Mouse (Mus musculus) MEL (cell line): Measurements from ENCODE around the gene Snx29. TPM values are rescaled to one million over a fixed set of nuclear protein-coding genes. Genes with fewer than 3 reads are reported as not detected.

ENCODE experiments used
- DNase-seq: peaks from one replicate; pipeline ENCODE4 v3.0.0; 2011; ENCODE audit warnings: low read depth, low spot score
- H3K27ac ChIP-seq: 2 replicates; pipeline ENCODE4 v1.5.1; 2012; ENCODE audit warnings: low read depth, mild to moderate bottlenecking, control low read depth, low read length, moderate library complexity; ENCODE audit not compliant: control insufficient read depth
- H3K27me3 ChIP-seq, 2 experiments: fragments of 150-350 bp in 1 of 2; sonication (generic) in 1 of 2; 2 replicates each; pipeline ENCODE4 v1.6.1; 2012; ENCODE audit warnings: low read length in 2 of 2, mild to moderate bottlenecking in 2 of 2, improper control_type of control experiment in 1 of 2, moderate library complexity in 1 of 2; ENCODE audit not compliant: insufficient read depth in 2 of 2, control insufficient read depth in 1 of 2
- H3K36me3 ChIP-seq, 2 experiments: 2 replicates each; pipeline ENCODE4 v1.6.1; 2012 to 2014; ENCODE audit warnings: low read length in 2 of 2, improper control_type of control experiment in 1 of 2, inconsistent platforms in 1 of 2, mild to moderate bottlenecking in 1 of 2; ENCODE audit not compliant: insufficient read depth in 2 of 2, control insufficient read depth in 1 of 2
- H3K4me1 ChIP-seq, 2 experiments: fragments of 150-350 bp in 1 of 2; sonication (generic) in 1 of 2; 2 replicates each; pipeline ENCODE4 v1.6.1; 2012; ENCODE audit warnings: low read length in 2 of 2, improper control_type of control experiment in 1 of 2, mild to moderate bottlenecking in 1 of 2; ENCODE audit not compliant: insufficient read depth in 2 of 2, control insufficient read depth in 1 of 2
- H3K4me3 ChIP-seq, 2 experiments: fragments of 150-350 bp in 1 of 2; sonication (generic) in 1 of 2; 2 replicates each; pipeline ENCODE4 v1.5.1; 2012; ENCODE audit warnings: low read depth in 2 of 2, low read length in 2 of 2, mild to moderate bottlenecking in 2 of 2, moderate library complexity in 2 of 2, control low read depth in 1 of 2, improper control_type of control experiment in 1 of 2; ENCODE audit not compliant: control insufficient read depth in 1 of 2, insufficient read depth in 1 of 2
- H3K79me2 ChIP-seq: 2 replicates; pipeline ENCODE4 v1.6.1; 2012; ENCODE audit warnings: mild to moderate bottlenecking, low read length, moderate library complexity; ENCODE audit not compliant: control insufficient read depth, poor library complexity, insufficient read depth
- H3K9ac ChIP-seq: 2 replicates; pipeline ENCODE4 v1.6.1; 2012; ENCODE audit warnings: low read depth, mild to moderate bottlenecking, control low read depth, low read length, moderate library complexity; ENCODE audit not compliant: control insufficient read depth, poor library complexity, severe bottlenecking
- H3K9me3 ChIP-seq: fragments of 150-350 bp; sonication (generic); replicated peaks from 2 replicates; pipeline ENCODE4 v1.6.1; 2012; ENCODE audit warnings: mild to moderate bottlenecking, low read length, improper control_type of control experiment, moderate library complexity; ENCODE audit not compliant: insufficient read depth
- CTCF ChIP-seq, 3 experiments: IDR thresholded peaks in 2 of 3; conservative IDR thresholded peaks in 1 of 3; 2 replicates each; pipeline ENCODE4 v1.5.1; 2011 to 2012; ENCODE audit warnings: low read length in 3 of 3, low read depth in 2 of 3, mild to moderate bottlenecking in 2 of 3, improper control_type of control experiment in 1 of 3, inconsistent platforms in 1 of 3, mixed read lengths in 1 of 3, moderate library complexity in 1 of 3; ENCODE audit not compliant: control insufficient read depth in 1 of 3, insufficient read depth in 1 of 3, poor library complexity in 1 of 3, severe bottlenecking in 1 of 3
- E2F4 ChIP-seq: IDR thresholded peaks from 2 replicates; pipeline ENCODE4 v1.6.1; 2011; ENCODE audit warnings: low read depth, low read length, improper control_type of control experiment, borderline replicate concordance
- ELF1 ChIP-seq: IDR thresholded peaks from 2 replicates; pipeline ENCODE4 v1.6.1; 2014; ENCODE audit warnings: low read depth, mild to moderate bottlenecking, inconsistent platforms, low read length, improper control_type of control experiment, moderate library complexity
- GATA1 ChIP-seq: IDR thresholded peaks from 2 replicates; pipeline ENCODE4 v1.6.1; 2011; ENCODE audit warnings: low read depth, low read length, improper control_type of control experiment
- HCFC1 ChIP-seq: IDR thresholded peaks from 2 replicates; pipeline ENCODE4 v1.6.1; 2012; ENCODE audit warnings: low read depth, mild to moderate bottlenecking, inconsistent platforms, low read length, improper control_type of control experiment, moderate library complexity
- KAT2A ChIP-seq: conservative IDR thresholded peaks from 2 replicates; pipeline ENCODE4 v1.6.1; 2012; ENCODE audit warnings: low read depth, low read length, improper control_type of control experiment, inconsistent platforms
- MAFK ChIP-seq: IDR thresholded peaks from 2 replicates; pipeline ENCODE4 v1.6.1; 2011; ENCODE audit warnings: low read depth, mild to moderate bottlenecking, low read length, improper control_type of control experiment, borderline replicate concordance
- MAX ChIP-seq: IDR thresholded peaks from 2 replicates; pipeline ENCODE4 v1.6.1; 2011; ENCODE audit warnings: low read length, improper control_type of control experiment
- MXI1 ChIP-seq: IDR thresholded peaks from 2 replicates; pipeline ENCODE4 v1.6.1; 2011; ENCODE audit warnings: mild to moderate bottlenecking, low read depth, low read length, improper control_type of control experiment
- MYB ChIP-seq: IDR thresholded peaks from 2 replicates; pipeline ENCODE4 v1.6.1; 2011; ENCODE audit warnings: mild to moderate bottlenecking, low read depth, low read length, improper control_type of control experiment
- NRF1 ChIP-seq: IDR thresholded peaks from 2 replicates; pipeline ENCODE4 v1.6.1; 2014; ENCODE audit warnings: low read depth, mild to moderate bottlenecking, inconsistent platforms, low read length, improper control_type of control experiment, moderate library complexity; ENCODE audit not compliant: poor library complexity, insufficient read depth, severe bottlenecking
- POLR2A ChIP-seq, 2 experiments: IDR thresholded peaks; 2 replicates each; pipeline ENCODE4 v1.6.1; 2011 to 2012; ENCODE audit warnings: low read length in 2 of 2, mild to moderate bottlenecking in 2 of 2, control low read depth in 1 of 2, improper control_type of control experiment in 1 of 2, low read depth in 1 of 2, moderate library complexity in 1 of 2; ENCODE audit not compliant: control insufficient read depth in 1 of 2, insufficient read depth in 1 of 2, poor library complexity in 1 of 2
- RAD21 ChIP-seq: IDR thresholded peaks from 2 replicates; pipeline ENCODE4 v1.6.1; 2011; ENCODE audit warnings: mild to moderate bottlenecking, low read depth, low read length, improper control_type of control experiment
- SIN3A ChIP-seq: IDR thresholded peaks from 2 replicates; pipeline ENCODE4 v1.6.1; 2012; ENCODE audit warnings: low read length, improper control_type of control experiment, inconsistent platforms
- TAL1 ChIP-seq: IDR thresholded peaks from 2 replicates; pipeline ENCODE4 v1.6.1; 2012; ENCODE audit warnings: mild to moderate bottlenecking, inconsistent platforms, low read length, moderate library complexity, mixed read lengths
- UBTF ChIP-seq: IDR thresholded peaks from 2 replicates; pipeline ENCODE4 v1.6.1; 2012; ENCODE audit warnings: low read depth, mild to moderate bottlenecking, inconsistent platforms, low read length, improper control_type of control experiment, moderate library complexity, borderline replicate concordance; ENCODE audit not compliant: insufficient read depth
- USF1 ChIP-seq: IDR thresholded peaks from 2 replicates; pipeline ENCODE4 v1.6.1; 2014; ENCODE audit warnings: low read depth, mild to moderate bottlenecking, inconsistent platforms, low read length, improper control_type of control experiment, moderate library complexity
- ZC3H11A ChIP-seq: IDR thresholded peaks from 2 replicates; pipeline ENCODE4 v1.6.1; 2012; ENCODE audit warnings: low read depth, mild to moderate bottlenecking, inconsistent platforms, low read length, improper control_type of control experiment
- ZMIZ1 ChIP-seq: IDR thresholded peaks from 2 replicates; pipeline ENCODE4 v1.6.1; 2012; ENCODE audit warnings: low read depth, mild to moderate bottlenecking, inconsistent platforms, low read length, improper control_type of control experiment, moderate library complexity
- polyA plus RNA-seq, 2 experiments: library from polyadenylated mRNA; stranded (reverse) in 1 of 2; unstranded in 1 of 2; fragments of >175 nt in 1 of 2; fragments of >200 nt in 1 of 2; gene quantifications; 2 replicates each; pipeline versions ENCODE4 v1.2.1 to v1.2.4; 2012; ENCODE audit warnings: low replicate concordance in 2 of 2, low read depth in 1 of 2; ENCODE audit not compliant: insufficient read length in 2 of 2, insufficient read depth in 1 of 2, missing spikeins in 1 of 2
- total RNA-seq: library from RNA; depleted of rRNA; stranded (reverse); fragments of 300-350 nt; gene quantifications from 2 replicates; pipeline ENCODE4 v1.2.3, GENCODE M21; 2012

The Snx29 gene
- total and polyA plus RNA-seq, 3 experiments, result 0.72 to 0.73 TPM; not detected in 1

DNA sequence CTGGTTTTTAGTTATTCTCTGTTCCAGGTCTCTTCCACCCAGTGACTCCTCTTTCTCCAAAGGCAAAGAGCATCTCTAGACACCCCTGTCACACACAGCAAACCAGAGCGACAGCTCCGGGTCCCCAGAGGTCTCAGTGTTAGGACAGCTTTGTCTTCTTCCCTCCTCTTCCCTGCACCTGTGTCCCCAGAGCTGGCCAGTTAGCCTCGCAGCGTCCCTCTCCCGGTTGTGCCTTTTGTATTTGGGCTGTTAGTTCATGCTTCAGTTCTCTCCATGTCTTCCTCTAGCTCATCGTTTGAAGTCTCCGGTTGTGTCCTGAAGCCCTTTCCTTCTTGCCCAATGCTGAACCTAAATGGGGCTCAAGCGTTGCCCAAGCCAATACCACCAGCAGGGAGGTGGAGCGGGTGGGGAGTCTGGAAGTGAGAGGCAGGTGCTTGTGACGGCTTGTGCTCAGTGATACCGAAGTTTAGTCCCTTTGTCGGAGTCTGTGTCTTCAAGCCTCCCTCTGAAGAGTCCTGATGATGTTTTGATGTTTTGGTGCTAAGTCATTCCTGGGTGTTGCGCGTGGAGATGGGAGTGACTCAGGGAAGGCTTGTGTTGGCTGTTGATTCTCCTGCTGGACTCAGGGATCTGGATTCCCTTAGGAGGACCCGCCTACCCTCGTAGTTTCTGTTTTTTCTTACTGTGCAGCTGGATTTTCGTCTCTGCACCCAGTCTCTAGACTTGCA, 780 bp downstream of the Snx29 start:
- Histone ChIP-seq H3K36me3 (peaks cover 0 to 5% of the 10 kb centered on the region in 2 experiments; a peak in 1 of 4 replicates), H3K9ac (peak overlapping the region; percentile 73), H3K27ac (no peak overlapping the region), H3K4me3 (peak overlapping the region; percentile 85 to 94), H3K27me3 (no peaks in the 10 kb centered on the region; a peak in 2 of 4 replicates), H3K79me2 (no peaks in the 10 kb centered on the region; the same call in 1 of the 2 replicates), H3K9me3 (no peaks in the 10 kb centered on the region), H3K4me1 (peaks cover 0 to 7% of the 10 kb centered on the region in 2 experiments; a peak in 3 of 4 replicates)
- TF ChIP-seq MXI1 (no peak), SIN3A (peak; percentile 20; the same call in 1 of the 2 replicates), USF1 (no peak), UBTF (0 out of 2 replicates have a peak, but pooled peaks have one; percentile 12), E2F4 (no peak), ELF1 (no peak)
- DNase-seq, result peak; percentile 55

GRCm38 (mm10) chr16:11330081-11330800, 7.5 kb downstream of the Snx29 start:
- no peak for TF ChIP-seq RAD21
- no peaks in the 10 kb centered on the region for H3K9me3 ChIP-seq

GRCm38 (mm10) chr16:11331030-11331429, 8.3 kb downstream of the Snx29 start:
- TF ChIP-seq MYB (no peak), GATA1 (no peak), CTCF (IDR thresholded peaks at IDR 0.05 in 2 of 3, conservative IDR thresholded peaks at IDR 0.05 in 1 of 3; ENCODE audit: control insufficient read depth in 1 of 3, insufficient read depth in 1 of 3, low read depth in 2 of 3, low read length in 3 of 3, poor library complexity in 1 of 3, severe bottlenecking in 1 of 3) (no peak), ZMIZ1 (no peak), KAT2A (no peak), MXI1 (no peak), NRF1 (no peak), ZC3H11A (no peak), MAFK (no peak), HCFC1 (no peak), MAX (no peak), USF1 (no peak), POLR2A (IDR thresholded peaks at IDR 0.05; ENCODE audit: control insufficient read depth in 1 of 2, insufficient read depth in 1 of 2, low read depth in 1 of 2, low read length in 2 of 2, poor library complexity in 1 of 2) (no peak), TAL1 (no peak), UBTF (no peak)
- Histone ChIP-seq H3K9ac (no peak overlapping the region), H3K4me1 (no peaks in the 10 kb centered on the region), H3K27ac (no peak overlapping the region), H3K79me2 (no peaks in the 10 kb centered on the region), H3K9me3 (no peaks in the 10 kb centered on the region), H3K36me3 (no peaks in the 10 kb centered on the region), H3K4me3 (no peak overlapping the region), H3K27me3 (no peaks in the 10 kb centered on the region; a peak in 1 of 4 replicates)
- DNase-seq, result no peak

More at GRCm38 (mm10) chr16:11330081-11330800, 7.5 kb downstream of the Snx29 start:
- H3K9ac ChIP-seq, result no peak overlapping the region
- no peaks in the 10 kb centered on the region for H3K36me3 ChIP-seq
- H3K79me2 ChIP-seq, result no peaks in the 10 kb centered on the region
- no peak overlapping the region for H3K27ac ChIP-seq
- DNase-seq, result no peak
- H3K4me3 ChIP-seq, result no peak overlapping the region
- no peaks in the 10 kb centered on the region; a peak in 1 of 4 replicates for H3K27me3 ChIP-seq
- no peaks in the 10 kb centered on the region for H3K4me1 ChIP-seq
